Mouse (Mus musculus): Measurements from ENCODE around the gene Tbc1d8. TPM values are rescaled to one million over a fixed set of nuclear protein-coding genes. Genes with fewer than 3 reads are reported as not detected.

Tbc1d8 gene
- polyA plus RNA-seq, 1 experiment = 151 TPM

DNA sequence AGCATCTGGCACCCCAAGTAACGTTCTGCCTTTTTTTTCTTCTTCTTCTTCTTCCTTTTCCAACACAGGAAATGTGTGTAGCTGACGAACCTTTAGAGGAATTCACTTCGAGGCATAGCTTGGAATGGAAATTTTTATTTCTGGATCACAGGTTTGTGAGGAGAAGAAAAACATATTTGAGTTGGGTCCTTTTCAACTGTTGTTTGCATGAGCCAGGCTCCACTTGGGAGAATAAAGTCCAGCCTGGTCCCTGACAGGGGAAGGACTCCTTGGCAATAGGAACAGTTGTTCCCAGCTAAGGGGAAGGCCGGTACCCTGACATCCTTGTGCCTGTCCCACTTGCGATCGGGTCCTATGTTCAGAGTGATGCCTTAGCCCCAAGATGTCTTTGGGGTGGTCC, 153.3 kb downstream of the Tbc1d8 start:
- WGBS = 74% methylated on average over 6 of the region's 6 CpGs
- H3K4me3 ChIP-seq (replicated peaks; ENCODE audit: control insufficient read depth, low read depth, low read length) = no peak overlapping the region
- no peak overlapping the region for H3K27ac ChIP-seq (ENCODE audit: control insufficient read depth, insufficient read depth, low read depth, low read length, poor library complexity)
- H3K4me1 ChIP-seq (ENCODE audit: control insufficient read depth, insufficient read depth, low read length) = no peaks in the 10 kb centered on the region
- TF ChIP-seq CTCF (IDR thresholded peaks at IDR 0.05; ENCODE audit: control insufficient read depth, insufficient read depth, low read length) (no peak), POLR2A (IDR thresholded peaks at IDR 0.05; ENCODE audit: borderline replicate concordance, control insufficient read depth, low read depth, low read length) (no peak)

DNA sequence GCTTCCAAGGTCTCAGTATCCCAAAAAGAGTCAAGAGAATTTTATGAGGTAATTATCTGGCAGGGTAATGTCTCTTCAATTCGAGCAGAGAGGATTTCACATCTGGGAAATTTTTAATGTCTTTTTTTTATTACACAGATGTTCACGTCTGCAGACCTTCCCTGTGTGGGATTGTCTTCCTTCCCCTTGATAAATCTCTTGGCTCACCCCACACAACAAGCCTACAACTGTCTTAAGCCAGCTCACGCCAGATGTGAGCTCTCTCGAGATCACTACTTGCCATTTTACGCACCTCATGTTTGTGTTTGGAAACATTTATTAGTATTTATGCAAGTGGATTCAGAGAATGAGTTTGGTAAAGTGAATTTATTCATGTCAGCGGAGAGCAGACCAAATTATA, 156.6 kb downstream of the Tbc1d8 start:
- no peaks in the 10 kb centered on the region for H3K4me1 ChIP-seq (ENCODE audit: control insufficient read depth, insufficient read depth, low read length)
- 56% methylated on average over 6 of the region's 6 CpGs for WGBS
- H3K4me3 ChIP-seq (replicated peaks; ENCODE audit: control insufficient read depth, low read depth, low read length) = no peak overlapping the region
- TF ChIP-seq CTCF (IDR thresholded peaks at IDR 0.05; ENCODE audit: control insufficient read depth, insufficient read depth, low read length) = no peak
- TF ChIP-seq POLR2A (IDR thresholded peaks at IDR 0.05; ENCODE audit: borderline replicate concordance, control insufficient read depth, low read depth, low read length) = no peak
- H3K27ac ChIP-seq (ENCODE audit: control insufficient read depth, insufficient read depth, low read depth, low read length, poor library complexity) = no peak overlapping the region

Other genes starting within 250 kb of the Tbc1d8 start
- 1,170 and 2,169 TPM in 2 replicates for gene Rpl31, start 110.9 kb downstream of the Tbc1d8 start, polyA plus RNA-seq (2011; ENCODE audit: insufficient read depth, insufficient read length, low replicate concordance, missing spikeins)
- 17.5 and 18.8 TPM in 2 replicates for gene Cnot11, start 56.2 kb upstream of the Tbc1d8 start, polyA plus RNA-seq (2011; ENCODE audit: insufficient read depth, insufficient read length, low replicate concordance, missing spikeins)
- 4.9 and 12.8 TPM in 2 replicates for gene Rnf149, start 98.7 kb upstream of the Tbc1d8 start, polyA plus RNA-seq (2011; ENCODE audit: insufficient read depth, insufficient read length, low replicate concordance, missing spikeins)
- gene Creg2, start 172.7 kb upstream of the Tbc1d8 start, polyA plus RNA-seq (2011; ENCODE audit: insufficient read depth, insufficient read length, low replicate concordance, missing spikeins) = 0.25 TPM in 1 of 2 replicates, not detected in the other
- gene Rfx8, start 242.2 kb upstream of the Tbc1d8 start, polyA plus RNA-seq (2011; ENCODE audit: insufficient read depth, insufficient read length, low replicate concordance, missing spikeins) = not detected in 2 replicates